Mouse (Mus musculus) mouse trophoblast stem cell (cell line): ENCODE results near the gene Gfm2.

ENCODE experiments used
- in situ Hi-C, 2 experiments: fragments of 300-500 bp; cut with MseI, MboI; formaldehyde crosslinking; loops; 2 replicates in 1 of 2; 3 replicates in 1 of 2; pipeline ENCODE4 v1.15.1; 2025

The Gfm2 gene

DNA sequence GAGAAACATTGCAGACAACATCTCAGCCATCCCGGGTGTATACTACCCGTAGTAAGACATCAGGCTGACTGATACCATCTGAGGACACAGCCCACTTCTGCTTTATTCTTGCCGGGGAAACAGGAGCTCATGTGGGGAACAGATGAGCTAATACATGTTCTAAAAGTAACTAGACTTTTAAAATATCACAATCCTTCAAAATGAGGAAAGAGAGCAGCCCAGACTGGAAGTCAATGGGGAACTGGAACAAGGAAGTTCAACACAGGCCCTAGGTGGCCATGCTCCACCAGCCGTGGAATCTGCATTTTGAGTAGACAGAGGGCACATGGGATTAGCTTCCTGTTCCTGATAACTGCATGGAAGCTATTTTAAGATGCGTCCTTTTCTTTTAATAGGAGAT lies 50.0 kb downstream of the Gfm2 start:
- in situ Hi-C loops: no loop called here

DNA sequence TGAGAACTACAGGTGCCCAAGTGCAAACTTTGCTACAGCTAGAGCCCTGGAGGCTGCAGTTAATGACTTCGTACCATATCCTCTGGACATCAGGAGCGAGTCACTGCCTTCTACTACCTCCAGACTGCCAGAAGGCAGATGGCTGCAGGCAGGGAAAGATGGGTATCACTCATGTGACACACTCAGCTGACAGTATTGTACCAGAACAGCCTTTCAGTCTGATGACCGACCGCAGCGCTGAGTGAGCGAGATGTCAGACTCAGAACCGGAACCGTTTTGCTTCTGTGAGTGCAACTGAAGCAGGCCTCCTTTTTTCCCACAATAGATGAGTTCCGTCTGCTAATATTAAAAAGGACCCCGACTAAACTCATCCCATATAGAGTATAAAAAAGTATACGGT lies 54.9 kb downstream of the Gfm2 start:
- in situ Hi-C loops: no loop called here

DNA sequence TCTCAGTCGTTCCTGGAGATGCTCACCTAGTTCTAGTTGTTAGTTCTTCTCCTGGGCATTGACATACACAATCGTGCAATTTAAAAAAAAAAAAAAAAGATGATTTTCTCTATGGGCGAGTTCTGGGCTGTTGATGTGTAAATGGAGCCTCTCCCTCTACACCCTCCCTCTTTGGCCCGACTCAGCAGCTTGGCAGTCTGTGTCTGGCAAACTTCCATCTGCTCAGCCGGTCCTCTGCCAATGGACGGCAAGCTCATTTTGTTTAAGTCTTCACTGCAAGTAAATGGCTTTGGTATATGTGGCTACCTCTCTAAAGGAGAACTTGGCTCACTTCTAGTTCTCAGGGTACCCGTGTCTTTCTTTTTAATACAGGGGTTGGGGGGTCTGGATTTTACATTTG lies 55.7 kb downstream of the Gfm2 start:
- in situ Hi-C loops: no loop called here

DNA sequence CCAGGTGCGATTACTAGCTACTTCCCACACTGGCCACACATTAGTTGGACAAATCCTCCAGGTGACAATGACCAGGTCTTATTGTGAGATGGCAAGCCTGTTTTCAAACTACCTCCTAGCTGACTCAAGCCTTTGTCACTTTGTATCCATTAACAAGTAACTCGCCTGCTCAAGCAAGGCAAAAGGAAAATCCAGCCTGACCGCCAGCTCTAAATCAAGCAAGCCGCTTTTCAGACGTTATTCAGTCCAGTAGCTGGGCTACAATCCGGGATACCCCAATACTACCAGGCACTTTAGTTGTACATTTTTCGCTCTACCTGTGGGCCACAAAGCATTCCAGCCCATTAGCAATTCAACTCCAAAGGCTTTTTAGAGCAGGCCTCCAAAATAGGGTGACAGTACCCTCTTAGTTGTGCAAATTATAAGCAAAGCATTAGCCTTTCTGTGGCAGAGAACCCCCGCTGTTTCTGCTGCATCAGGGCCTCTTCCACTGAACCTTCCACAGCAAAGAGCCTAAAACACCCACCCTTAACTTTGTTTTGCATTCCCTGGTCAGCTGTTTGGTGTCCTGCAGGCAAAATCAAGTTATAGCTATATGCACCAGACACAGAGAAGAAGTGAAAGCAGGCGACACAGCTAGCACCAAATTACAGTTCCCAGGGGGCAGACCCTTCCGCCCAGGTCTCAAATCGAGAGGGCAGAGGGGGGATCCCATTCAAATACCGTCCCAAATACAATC lies 58.6 kb downstream of the Gfm2 start:
- in situ Hi-C loops: no loop called here

DNA sequence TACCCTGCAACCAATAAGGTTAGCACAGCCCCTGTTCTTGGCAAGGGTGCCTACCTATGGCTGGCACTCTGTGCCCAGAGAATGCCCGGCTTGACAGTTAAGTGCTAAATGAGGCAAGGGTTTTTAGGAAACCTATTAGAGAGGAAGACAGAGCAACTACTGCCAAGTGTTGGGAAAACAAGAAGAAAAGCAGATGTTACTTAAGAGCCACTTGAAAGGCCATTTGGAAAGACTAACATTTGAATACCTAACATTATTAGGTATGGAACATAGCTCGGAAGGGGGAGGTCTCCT lies 59.1 kb downstream of the Gfm2 start:
- in situ Hi-C loops: no loop called here

DNA sequence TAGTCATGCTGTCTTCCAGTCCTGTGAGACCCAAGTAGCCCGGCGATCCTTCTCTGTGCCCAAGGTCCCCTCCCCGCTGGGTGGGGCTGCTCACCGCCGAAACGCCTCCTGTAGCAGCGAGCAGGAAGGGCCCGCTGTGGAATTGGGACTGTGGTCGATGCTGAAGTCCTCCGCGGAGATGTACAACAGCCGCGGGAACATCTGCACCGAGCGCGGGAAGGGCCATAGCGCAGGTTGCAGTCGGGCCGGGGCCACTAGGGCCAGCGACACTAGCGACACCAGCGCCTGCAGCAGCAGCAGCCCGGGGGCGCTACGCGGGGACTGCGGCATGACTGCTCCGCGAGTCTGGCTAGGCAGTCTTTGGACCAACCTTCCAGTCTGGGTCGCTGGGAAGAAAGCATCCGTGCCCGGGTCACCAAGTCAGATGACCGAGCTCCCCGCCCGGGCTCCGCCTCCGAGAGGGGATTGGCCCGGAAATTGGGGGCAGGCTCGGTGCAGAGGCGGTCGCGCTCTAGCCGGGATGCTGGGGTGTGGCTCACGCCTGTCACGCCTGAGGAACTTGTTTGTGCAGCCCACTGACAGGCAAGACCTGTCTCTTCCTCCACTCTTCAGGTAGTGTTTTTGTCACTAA lies 60.3 kb downstream of the Gfm2 start, which contains the start of gene Hexb:
Gene Hexb, minus strand, starts transcription at position 426 of the 631 bp plus-strand sequence.
- in situ Hi-C loops: no loop called here

DNA sequence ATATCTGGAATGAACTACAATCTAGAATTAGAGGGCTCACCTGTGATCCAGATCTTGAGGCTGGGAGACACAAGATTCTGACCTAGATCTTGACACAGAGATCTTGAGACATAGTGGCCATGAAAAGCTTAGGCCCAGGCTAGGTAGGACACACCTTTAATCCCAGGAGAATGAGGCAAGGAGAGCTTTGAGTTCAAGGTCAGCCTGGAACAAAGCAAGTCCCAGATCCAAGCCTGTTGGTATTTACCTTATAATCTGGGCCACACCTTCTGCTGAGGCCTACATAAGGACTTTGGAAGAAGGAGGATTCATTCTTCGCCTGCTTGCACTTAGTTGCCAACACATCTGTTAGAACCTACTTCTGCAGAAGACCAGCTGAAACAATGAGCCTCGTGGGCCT lies 61.4 kb downstream of the Gfm2 start:
- in situ Hi-C loops: no loop called here

DNA sequence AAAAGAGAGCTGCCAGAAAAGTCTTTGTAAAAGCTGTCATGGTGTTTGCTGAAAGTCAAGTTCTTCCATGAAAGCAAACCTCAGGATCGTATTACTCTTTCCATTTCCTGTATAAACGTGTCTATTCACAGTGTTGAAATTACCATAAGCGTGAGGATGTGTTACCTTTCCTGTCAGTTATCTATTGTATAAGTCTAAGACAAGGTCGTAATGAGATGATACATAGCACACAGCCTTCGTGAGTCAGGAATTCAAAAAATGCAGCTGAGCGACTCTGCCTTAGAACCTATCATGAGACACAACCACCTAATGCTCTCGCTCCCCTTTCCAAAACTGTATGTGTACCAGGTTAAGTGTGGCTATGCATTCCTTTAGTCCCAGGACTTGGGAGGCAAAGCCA lies 63.3 kb downstream of the Gfm2 start:
- in situ Hi-C loops: no loop called here

DNA sequence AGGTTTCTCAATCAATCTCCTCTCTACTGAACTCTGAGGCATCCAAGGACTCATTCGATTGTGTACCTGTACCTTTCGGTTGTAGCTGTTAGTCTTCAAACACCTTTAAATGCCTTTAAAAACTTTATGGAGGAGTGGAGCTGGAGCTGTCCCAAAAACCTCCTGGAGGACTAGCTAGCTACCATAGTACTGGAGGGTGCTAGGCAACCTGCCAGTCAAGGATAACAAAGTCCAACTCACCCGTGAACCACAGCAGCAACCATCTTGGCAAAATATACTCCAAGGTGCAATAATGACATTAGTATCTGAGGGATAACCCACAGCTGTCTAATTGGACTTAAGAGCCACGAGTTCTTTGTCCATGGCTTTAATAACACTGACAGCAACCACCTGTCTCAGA lies 64.2 kb downstream of the Gfm2 start:
- in situ Hi-C loops: no loop called here

DNA sequence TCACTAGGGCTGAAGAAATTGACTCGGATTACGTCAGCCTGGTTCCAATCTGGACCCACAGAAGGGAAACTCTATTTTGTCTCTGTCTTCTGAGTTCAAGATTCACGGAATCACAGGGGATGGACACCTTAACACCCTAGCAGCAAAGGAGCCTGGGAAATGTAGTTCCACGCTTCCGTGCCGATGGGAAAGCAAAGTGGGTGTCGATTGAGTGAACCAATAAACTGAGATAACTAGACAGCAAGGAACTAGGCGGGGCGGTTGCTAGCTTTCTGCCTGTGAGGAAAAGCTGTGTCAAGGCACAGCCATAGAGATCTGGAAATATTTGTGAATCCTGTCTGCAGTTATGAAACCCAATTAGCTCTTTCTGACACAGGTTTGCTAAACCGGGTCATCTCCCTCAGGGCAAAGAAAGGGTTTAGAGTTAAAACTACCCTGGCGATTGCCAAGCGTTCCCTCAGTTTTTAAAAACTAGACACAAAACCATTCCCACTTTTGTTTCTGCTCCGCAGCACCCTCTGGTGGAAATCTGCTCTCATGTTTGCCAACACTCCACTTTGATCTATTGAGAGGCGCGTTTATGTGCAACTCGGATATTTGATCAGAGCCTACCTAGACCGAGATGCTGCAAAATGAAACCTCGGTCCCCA lies 67.4 kb downstream of the Gfm2 start:
- in situ Hi-C loops: no loop called here

DNA sequence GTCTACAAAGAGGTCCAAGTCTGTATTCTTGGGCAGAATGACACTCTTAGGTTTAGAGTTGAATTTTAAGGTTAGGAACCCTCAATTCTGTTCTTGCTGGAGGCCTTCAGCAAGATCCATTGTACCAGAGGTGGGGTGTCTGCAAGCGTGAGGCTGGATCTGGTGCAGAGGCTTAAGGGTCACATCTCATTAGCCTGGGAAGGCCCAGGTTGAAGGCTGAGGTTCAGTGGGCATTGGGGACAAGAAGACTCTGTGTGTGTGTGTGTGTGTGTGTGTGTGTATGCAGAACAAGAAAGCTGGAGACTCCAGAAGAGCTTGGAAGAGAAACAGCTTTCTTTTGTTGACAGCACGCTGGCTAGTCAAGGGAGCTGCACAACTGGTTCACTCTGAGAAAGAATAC lies 68.3 kb downstream of the Gfm2 start:
- in situ Hi-C loops: no loop called here

DNA sequence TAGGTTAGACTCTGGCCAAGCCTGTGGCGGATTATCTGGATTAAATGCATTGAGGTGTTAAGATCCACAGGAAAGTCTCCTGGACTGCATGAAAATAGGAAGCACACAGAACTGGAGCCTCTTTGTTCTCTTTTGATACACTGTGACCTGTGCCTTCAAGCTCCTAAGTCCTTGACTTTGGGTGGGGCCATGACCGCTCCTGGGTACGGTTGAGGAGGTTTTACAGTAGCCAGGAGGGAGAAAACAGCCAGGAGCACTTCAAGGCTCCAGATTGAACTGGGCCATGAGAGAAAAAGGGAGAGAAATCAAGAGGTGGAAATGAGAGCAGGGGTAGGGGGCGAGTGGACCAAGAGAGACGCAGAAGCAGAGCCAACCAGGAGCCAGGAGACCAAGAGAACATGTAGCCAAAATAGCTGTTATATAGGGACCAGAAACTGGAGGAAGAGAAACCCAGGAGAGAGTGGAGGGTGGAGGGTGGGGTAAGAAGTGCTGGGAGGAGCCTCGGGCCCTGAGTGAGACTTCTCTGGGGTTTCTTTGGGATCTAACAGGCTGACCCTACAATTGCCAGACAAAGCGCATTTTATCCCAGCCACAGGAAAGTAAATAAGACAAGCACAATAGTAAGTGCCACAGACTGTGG lies 69.9 kb downstream of the Gfm2 start:
- in situ Hi-C loops: no loop called here

DNA sequence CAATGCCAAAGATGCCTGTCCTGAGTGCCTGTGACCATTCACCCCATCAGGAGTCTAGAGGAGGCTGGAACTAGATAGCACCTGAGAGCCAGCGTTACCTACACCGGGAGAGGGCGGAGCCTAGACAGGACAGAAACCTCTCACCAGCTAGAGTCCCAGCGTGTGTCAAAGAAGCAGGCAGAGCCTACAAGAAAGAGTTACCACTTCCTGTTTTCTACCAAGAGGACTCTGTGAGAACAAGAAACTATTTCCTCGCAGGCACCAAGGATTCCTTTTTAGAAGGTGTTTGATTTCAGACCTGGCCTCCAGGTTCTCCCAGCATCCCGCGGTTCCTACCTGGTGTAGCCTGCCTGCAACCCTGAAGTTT lies 70.4 kb downstream of the Gfm2 start:
- in situ Hi-C loops: no loop called here

DNA sequence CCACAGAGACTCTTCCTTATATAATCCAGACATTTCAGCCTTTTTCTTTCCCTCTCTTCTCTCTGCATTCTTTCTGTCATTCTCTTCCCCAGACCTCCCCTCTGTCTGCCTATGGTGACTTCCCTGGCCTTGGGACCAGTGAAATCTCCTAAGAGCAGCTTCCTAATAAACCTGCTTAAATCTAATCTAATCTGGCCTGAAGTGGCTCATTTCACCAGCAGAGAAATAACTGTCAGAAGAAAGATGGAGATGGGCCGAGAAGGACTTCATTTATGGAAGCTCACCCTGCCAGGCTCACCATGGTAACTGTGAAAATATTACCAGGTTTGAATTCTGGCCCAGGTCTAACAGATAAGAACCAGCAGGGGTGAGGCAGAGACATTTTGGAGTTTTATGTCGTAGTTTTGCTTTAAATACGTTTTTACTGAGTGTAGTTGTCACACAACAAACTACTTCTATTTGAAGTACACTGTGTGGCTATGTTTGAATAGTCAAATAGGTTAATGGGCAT lies 70.8 kb downstream of the Gfm2 start:
- in situ Hi-C loops: no loop called here

DNA sequence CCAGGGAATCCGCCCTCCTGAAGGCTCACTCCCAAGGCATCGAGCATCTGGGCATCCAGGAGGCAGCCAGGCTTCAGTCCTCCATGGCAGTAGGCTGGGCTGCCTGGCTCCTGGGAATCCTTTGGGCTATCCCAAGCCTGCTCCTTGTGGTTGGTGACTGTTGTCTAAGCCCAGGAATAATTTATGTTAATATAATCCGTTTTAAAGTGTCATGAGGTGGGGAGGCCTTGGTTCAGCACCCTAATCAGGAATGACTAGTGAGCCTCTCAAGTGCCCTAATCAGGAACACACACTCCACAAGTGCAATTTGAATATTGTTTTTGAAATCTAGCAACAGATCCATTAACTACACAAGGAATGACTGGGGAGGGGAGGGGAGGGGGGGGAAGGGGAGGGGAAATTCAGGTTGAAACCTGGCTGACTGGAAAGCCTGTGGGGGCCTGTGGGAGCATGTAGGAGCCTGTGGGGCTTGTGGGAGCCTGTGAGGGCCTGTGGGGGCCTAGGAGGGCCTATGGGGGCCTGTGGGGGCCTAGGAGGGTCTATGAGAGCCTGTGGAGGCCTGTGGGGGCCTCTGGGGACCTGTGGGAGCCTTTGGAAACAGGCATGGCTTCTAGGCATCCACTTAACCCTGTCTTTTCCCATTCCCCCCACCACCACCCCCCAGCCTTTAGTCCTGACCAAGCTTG lies 77.0 kb downstream of the Gfm2 start:
- in situ Hi-C loops: no loop called here

DNA sequence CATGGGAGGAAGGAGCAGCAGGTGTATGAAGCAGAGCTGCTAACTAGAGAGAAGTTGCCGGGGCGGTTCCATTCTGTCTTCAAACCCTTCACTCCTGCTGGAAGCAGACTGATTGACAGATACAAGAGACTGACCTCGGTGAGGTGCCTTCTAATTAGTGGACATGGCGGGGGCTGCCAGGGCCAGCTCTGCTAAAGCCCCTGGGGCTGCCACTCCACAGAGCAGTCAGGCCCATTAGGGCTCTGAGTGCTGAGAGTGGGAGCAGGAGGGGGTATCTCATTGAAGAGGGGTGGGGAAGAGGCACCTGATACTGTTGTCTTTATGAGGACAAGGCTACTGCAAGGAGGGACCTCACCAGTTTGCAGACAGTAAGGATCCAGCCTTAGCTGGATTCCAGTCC lies 77.8 kb downstream of the Gfm2 start:
- in situ Hi-C loops: no loop called here

DNA sequence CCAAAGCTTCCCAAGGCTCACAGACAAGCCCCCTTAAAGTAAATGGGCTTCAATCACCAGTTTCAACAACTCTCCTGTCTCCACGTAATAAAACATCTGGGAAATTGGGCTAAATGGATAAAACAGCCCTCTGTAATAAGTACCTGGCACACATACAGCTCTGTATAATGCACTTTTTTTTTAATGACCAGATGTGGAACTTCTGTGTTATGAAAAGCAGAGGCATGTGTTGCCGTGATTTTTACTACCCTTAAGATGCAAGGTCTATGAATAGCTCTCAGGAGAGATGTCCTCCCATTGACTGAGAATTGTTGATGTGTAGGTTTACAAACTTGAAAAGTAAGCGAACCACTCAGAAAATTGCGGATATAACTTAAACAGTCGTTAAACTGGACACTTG lies 78.5 kb downstream of the Gfm2 start:
- in situ Hi-C loops: no loop called here

DNA sequence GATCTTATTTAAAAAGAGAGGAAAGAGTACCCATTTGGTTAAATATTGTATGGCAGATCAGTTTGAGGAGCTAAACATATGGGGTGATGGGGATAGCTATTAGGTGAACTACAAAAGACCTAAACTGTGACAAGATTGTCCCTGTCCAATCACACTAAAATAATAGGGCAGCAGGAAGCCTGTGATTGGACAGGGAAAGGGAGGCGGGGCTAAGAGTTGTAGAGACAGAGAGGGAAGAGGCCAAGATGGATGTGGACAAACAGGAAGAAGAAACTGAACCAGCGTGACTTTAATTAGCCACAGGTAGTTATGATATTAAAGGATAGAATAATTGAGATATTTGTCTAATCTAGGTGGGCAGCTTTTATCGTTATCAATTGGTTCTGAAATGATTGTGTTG lies 82.3 kb downstream of the Gfm2 start:
- in situ Hi-C loops: no loop called here

DNA sequence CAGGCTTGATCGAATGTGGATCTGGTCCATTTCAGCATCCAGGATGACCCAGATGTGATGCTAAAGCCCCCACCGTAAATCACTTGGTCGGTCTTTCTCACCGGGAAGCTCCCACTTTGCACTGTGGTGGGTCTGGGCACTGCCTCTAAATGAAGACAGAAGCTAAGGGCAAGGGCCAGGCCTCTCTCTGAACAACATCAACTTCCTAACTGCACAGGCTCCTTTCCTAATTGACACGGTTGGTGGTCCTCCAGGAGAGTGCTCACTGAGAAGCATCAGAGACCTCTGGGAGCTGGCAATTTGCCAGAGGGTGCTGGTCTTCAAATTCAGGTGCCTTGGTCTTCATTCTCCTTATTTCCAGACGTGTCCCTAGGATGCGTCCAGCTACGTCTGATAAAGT lies 86.1 kb downstream of the Gfm2 start:
- in situ Hi-C loops: no loop called here

DNA sequence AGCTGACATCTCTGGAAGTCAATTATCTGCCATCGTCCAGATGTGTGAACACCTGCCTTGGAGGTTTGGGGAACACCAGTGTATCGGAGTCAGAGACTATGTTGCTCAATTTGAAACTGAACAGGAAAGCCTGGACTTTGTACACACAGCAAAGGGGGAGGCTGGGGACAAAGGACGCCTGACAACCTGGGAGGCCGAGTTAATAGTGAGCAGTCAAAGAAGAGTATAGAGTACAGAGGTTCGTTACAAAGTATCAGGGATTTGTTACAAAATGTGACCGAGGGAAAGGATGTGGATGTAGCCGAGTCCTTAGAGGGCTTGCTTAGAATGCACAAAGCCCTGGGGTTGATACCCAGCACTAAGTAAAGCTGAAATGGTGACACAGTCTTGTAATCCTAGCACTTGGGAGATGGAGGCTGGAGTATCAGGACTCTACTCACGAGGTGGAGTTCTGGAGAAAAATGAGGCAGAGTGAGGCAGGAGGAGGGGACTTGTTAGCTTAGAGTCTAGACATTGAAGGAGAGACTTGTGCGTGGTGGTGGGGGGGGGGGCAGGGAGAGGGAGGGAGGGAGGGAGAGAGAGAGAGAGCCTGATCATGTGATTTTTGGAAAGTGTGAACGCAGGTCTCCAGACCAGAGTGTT lies 86.7 kb downstream of the Gfm2 start:
- in situ Hi-C loops: no loop called here

DNA sequence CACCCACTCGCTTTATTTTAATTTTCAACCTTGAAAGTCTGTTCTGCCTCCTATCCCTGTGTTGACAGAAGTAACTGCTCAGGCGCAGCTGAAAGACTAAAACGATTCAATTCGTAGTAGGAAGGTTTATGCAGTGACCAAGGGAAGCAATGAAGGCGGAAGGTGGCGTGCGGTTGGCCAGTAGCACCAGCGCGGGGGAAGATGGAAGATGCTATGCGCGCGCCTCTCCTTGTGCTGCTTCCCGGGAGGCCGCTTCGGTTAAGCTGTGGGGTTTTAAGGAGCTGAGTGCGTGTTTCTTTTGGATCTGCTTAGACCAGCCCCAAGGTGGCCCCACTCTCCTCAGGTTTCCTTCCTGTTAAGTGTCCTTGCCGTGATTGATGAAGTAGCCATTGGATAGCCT lies 87.4 kb downstream of the Gfm2 start:
- in situ Hi-C loops: no loop called here

DNA sequence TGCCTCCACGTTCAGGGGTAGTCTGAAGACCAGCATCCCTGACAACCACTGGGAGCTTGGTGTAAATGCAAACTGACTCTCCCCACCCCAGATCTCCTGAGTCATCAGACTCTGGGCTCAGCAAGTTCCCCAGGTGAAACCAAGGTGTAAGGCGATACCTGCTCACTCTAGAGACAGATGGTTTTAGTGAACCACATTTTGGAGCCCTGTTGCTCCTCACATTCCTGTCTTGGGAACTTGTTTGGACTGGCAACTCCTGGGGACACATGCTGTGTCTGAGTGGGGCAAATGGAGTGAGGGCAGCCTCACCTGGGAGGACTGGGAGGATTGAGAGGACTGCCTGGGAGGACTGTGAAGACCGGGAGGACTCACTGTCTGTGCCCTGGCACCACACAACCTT lies 90.1 kb downstream of the Gfm2 start:
- in situ Hi-C loops: no loop called here
